Mouse (Mus musculus): ENCODE data around the gene Hamp.
"Not testable (repeated sequence)": the region's sequence is repeated elsewhere in the genome, so short reads cannot be mapped to it uniquely, and the experiment has no call there.

- not testable (repeated sequence) for TF ChIP-seq EP300, CTCF (IDR thresholded peaks at IDR 0.05; ENCODE audit: low read depth)
Observed at GRCm38 (mm10) chr7:30945466-30945865, 1.6 kb upstream of the Hamp start.
